Mouse (Mus musculus) forebrain, embryonic 11.5 days (tissue): ENCODE results near the gene Phf21a. TPM values are rescaled to one million over a fixed set of nuclear protein-coding genes. Genes with fewer than 3 reads are reported as not detected.

ENCODE experiments used
- ATAC-seq: fragments of 200-750 bp; cut with Nextera tagmentation; replicated peaks from 2 replicates; pipeline ENCODE4 v1.8.0; 2017; ENCODE audit warnings: moderate TSS enrichment; ENCODE audit not compliant: low FRiP score
- DNase-seq: peaks from one replicate; pipeline ENCODE4 v3.0.0-alpha.2; 2017; ENCODE audit warnings: low spot score
- H3K27ac ChIP-seq: fragments of 300-500 bp; sonication (generic); 2 replicates; pipeline ENCODE4 v1.5.1; 2014; ENCODE audit warnings: low read depth, low read length
- H3K27me3 ChIP-seq: fragments of 300-500 bp; sonication (generic); 2 replicates; pipeline ENCODE4 v1.6.1; 2014; ENCODE audit warnings: mild to moderate bottlenecking, low read length, mixed read lengths; ENCODE audit not compliant: control insufficient read depth, insufficient read depth
- H3K36me3 ChIP-seq: fragments of 300-500 bp; sonication (generic); 2 replicates; pipeline ENCODE4 v1.6.1; 2014; ENCODE audit warnings: mild to moderate bottlenecking, low read length, moderate library complexity, mixed read lengths; ENCODE audit not compliant: control insufficient read depth, insufficient read depth
- H3K4me1 ChIP-seq: fragments of 300-500 bp; sonication (generic); replicated peaks from 2 replicates; pipeline ENCODE4 v1.6.1; 2014; ENCODE audit warnings: low read length, mixed read lengths; ENCODE audit not compliant: control insufficient read depth, insufficient read depth
- H3K4me2 ChIP-seq: fragments of 300-500 bp; sonication (generic); 2 replicates; pipeline ENCODE4 v1.6.1; 2014; ENCODE audit warnings: low read depth, mild to moderate bottlenecking, low read length, moderate library complexity, mixed read lengths; ENCODE audit not compliant: severe bottlenecking
- H3K4me3 ChIP-seq: fragments of 300-500 bp; sonication (generic); 2 replicates; pipeline ENCODE4 v1.5.1; 2014; ENCODE audit warnings: low read depth, low read length
- H3K9ac ChIP-seq: fragments of 300-500 bp; sonication (generic); 2 replicates; pipeline ENCODE4 v1.6.1; 2014; ENCODE audit warnings: low read length
- H3K9me3 ChIP-seq: fragments of 300-500 bp; sonication (generic); 2 replicates; pipeline ENCODE4 v1.6.1; 2016; ENCODE audit warnings: low read length, mixed read lengths; ENCODE audit not compliant: control insufficient read depth
- WGBS: fragments of 180-500 bp; shearing (Covaris S2); extraction: QIAGEN DNeasy Blood & Tissue Kit; methylation state at CpG from one replicate; pipeline ENCODE4 v1.1.7; 2014; 5-methylcytosine and 5-hydroxymethylcytosine counted together
- polyA plus RNA-seq: library from polyadenylated mRNA; unstranded; fragments of >200 nt; fragmentation: Nextera tagmentation; extraction: Ambion mirVana; gene quantifications from 2 replicates; pipeline ENCODE4 v1.2.1, GENCODE M21; 2014

Phf21a gene
- polyA plus RNA-seq, 1 experiment from 2014 or later: 37.6 TPM

- Histone ChIP-seq H3K27ac (peak overlapping the region; percentile 100), H3K9me3 (no peaks in the 10 kb centered on the region), H3K36me3 (no peaks in the 10 kb centered on the region), H3K4me1 (peaks cover 6% of the 10 kb centered on the region; the same call in 1 of the 2 replicates), H3K4me2 (peak overlapping the region; percentile 88), H3K4me3 (peak overlapping the region; percentile 87), H3K27me3 (no peaks in the 10 kb centered on the region), H3K9ac (peak overlapping the region; percentile 94)
- under 1% methylated on average over 33 of the region's 47 CpGs for WGBS
- ATAC-seq (peak; percentile 31), DNase-seq (peak; percentile 76)
Observed at GRCm38 (mm10) chr2:92185062-92185765, 92.3 kb downstream of the Phf21a start.

- Histone ChIP-seq H3K4me2 (peak overlapping the region; percentile 88), H3K36me3 (no peaks in the 10 kb centered on the region), H3K4me3 (peak overlapping the region; percentile 87), H3K27me3 (no peaks in the 10 kb centered on the region), H3K9me3 (no peaks in the 10 kb centered on the region), H3K27ac (peak overlapping the region; percentile 100), H3K9ac (peak overlapping the region; percentile 94), H3K4me1 (peaks cover 6% of the 10 kb centered on the region; the same call in 1 of the 2 replicates)
- ATAC-seq: no peak
- 10% methylated on average over 11 of the region's 11 CpGs for WGBS
- no peak for DNase-seq
Observed at GRCm38 (mm10) chr2:92185766-92186450, 93.0 kb downstream of the Phf21a start.

GRCm38 (mm10) chr2:92187061-92187460 is 94.1 kb downstream of the Phf21a start:
- no peak for DNase-seq
- H3K9me3 ChIP-seq: no peaks in the 10 kb centered on the region
- no peak overlapping the region for H3K27ac ChIP-seq
- no peak overlapping the region for H3K9ac ChIP-seq
- ATAC-seq: no peak
- no peaks in the 10 kb centered on the region for H3K36me3 ChIP-seq
- H3K4me1 ChIP-seq: peaks cover 4% of the 10 kb centered on the region; the same call in 1 of the 2 replicates
- H3K4me2 ChIP-seq: peak overlapping the region; percentile 33; the same call in 1 of the 2 replicates
- WGBS: 64% methylated on average over 6 of the region's 6 CpGs
- H3K4me3 ChIP-seq: no peak overlapping the region
- no peaks in the 10 kb centered on the region for H3K27me3 ChIP-seq

- Histone ChIP-seq H3K4me3 (0 out of 2 replicates have a peak overlapping the region, but pooled peaks have one; percentile 5), H3K4me2 (peak overlapping the region; percentile 26; the same call in 1 of the 2 replicates), H3K9ac (no peak overlapping the region), H3K27me3 (no peaks in the 10 kb centered on the region), H3K36me3 (no peaks in the 10 kb centered on the region), H3K27ac (no peak overlapping the region), H3K9me3 (no peaks in the 10 kb centered on the region), H3K4me1 (peaks cover 4% of the 10 kb centered on the region; the same call in 1 of the 2 replicates)
- 70% methylated on average over 3 of the region's 3 CpGs for WGBS
- ATAC-seq: no peak
- no peak for DNase-seq
Observed at GRCm38 (mm10) chr2:92188744-92189143, 95.8 kb downstream of the Phf21a start.

GRCm38 (mm10) chr2:92190960-92191359 is 98.0 kb downstream of the Phf21a start:
- Histone ChIP-seq H3K4me3 (no peak overlapping the region), H3K4me1 (peaks cover 4% of the 10 kb centered on the region; the same call in 1 of the 2 replicates), H3K4me2 (no peak overlapping the region), H3K9me3 (no peaks in the 10 kb centered on the region), H3K9ac (no peak overlapping the region), H3K36me3 (no peaks in the 10 kb centered on the region), H3K27me3 (no peaks in the 10 kb centered on the region), H3K27ac (no peak overlapping the region)
- DNase-seq (no peak), ATAC-seq (no peak)
- WGBS: 64% methylated on average over 5 of the region's 5 CpGs

GRCm38 (mm10) chr2:92191826-92192581 is 99.1 kb downstream of the Phf21a start:
- Histone ChIP-seq H3K36me3 (no peaks in the 10 kb centered on the region), H3K4me2 (no peak overlapping the region), H3K4me3 (no peak overlapping the region), H3K4me1 (peaks cover 4% of the 10 kb centered on the region; the same call in 1 of the 2 replicates), H3K9ac (no peak overlapping the region), H3K27ac (no peak overlapping the region), H3K9me3 (no peaks in the 10 kb centered on the region), H3K27me3 (no peaks in the 10 kb centered on the region)
- ATAC-seq (0 out of 2 replicates have a peak, but pooled peaks have one; percentile 44), DNase-seq (no peak)
- 78% methylated on average over 5 of the region's 5 CpGs for WGBS

GRCm38 (mm10) chr2:92198126-92198525 is 105.2 kb downstream of the Phf21a start:
- H3K9me3 ChIP-seq: no peaks in the 10 kb centered on the region
- no peaks in the 10 kb centered on the region for H3K4me1 ChIP-seq
- no peak overlapping the region for H3K4me3 ChIP-seq
- no peak for ATAC-seq
- H3K27ac ChIP-seq: no peak overlapping the region
- H3K27me3 ChIP-seq: no peaks in the 10 kb centered on the region
- no peaks in the 10 kb centered on the region for H3K36me3 ChIP-seq
- no peak overlapping the region for H3K4me2 ChIP-seq
- no peak for DNase-seq
- H3K9ac ChIP-seq: no peak overlapping the region; the same call in 1 of the 2 replicates
- WGBS: 73% methylated on average over 6 of the region's 6 CpGs

- Histone ChIP-seq H3K27ac (no peak overlapping the region), H3K9me3 (no peaks in the 10 kb centered on the region), H3K4me3 (no peak overlapping the region), H3K27me3 (no peaks in the 10 kb centered on the region), H3K4me2 (no peak overlapping the region), H3K4me1 (no peaks in the 10 kb centered on the region), H3K36me3 (no peaks in the 10 kb centered on the region), H3K9ac (no peak overlapping the region)
- 91% methylated on average over 7 of the region's 7 CpGs for WGBS
- ATAC-seq (no peak), DNase-seq (no peak)
Observed at GRCm38 (mm10) chr2:92198747-92199146, 105.8 kb downstream of the Phf21a start.
